Mouse (Mus musculus): ENCODE measurements around the gene Thoc5.
A peak's percentile ranks its signal among the peaks of the same experiment; 100 is the strongest.

Thoc5 gene

GRCm38 (mm10) chr11:4894848-4895816 lies at the start of gene Thoc5:
TSS of gene Thoc5 (plus strand) at chr11:4895320.
- peak; percentile 72 to 83 for DNase-seq (ENCODE audit: low spot score in 2 of 2)

GRCm38 (mm10) chr11:4848483-4849248 lies 46.5 kb upstream of the Thoc5 start:
- DNase-seq (ENCODE audit: low spot score in 2 of 2), result peak; percentile 11 to 19

- DNase-seq (ENCODE audit: low spot score in 2 of 2), result peak; percentile 98 to 99
Measured at GRCm38 (mm10) chr11:4849258-4849943, 45.7 kb upstream of the Thoc5 start, which contains the start of gene Nf2. TSS of gene Nf2 (minus strand) at chr11:4849536.

- no peak for DNase-seq (ENCODE audit: low spot score in 2 of 2)
Measured at GRCm38 (mm10) chr11:4850404-4850803, 44.7 kb upstream of the Thoc5 start.

GRCm38 (mm10) chr11:4853021-4853420 lies 42.1 kb upstream of the Thoc5 start:
- DNase-seq (ENCODE audit: low spot score in 2 of 2), result no peak

- no peak for DNase-seq (ENCODE audit: low spot score in 2 of 2)
Measured at GRCm38 (mm10) chr11:4854181-4854580, 40.9 kb upstream of the Thoc5 start.

GRCm38 (mm10) chr11:4858416-4858815 lies 36.7 kb upstream of the Thoc5 start:
- no peak for DNase-seq (ENCODE audit: low spot score in 2 of 2)

GRCm38 (mm10) chr11:4860986-4861385 lies 34.1 kb upstream of the Thoc5 start:
- no peak for DNase-seq (ENCODE audit: low spot score in 2 of 2)

GRCm38 (mm10) chr11:4861816-4862604 lies 33.1 kb upstream of the Thoc5 start:
- no peak for DNase-seq (ENCODE audit: low spot score in 2 of 2)

- no peak for DNase-seq (ENCODE audit: low spot score in 2 of 2)
Measured at GRCm38 (mm10) chr11:4862730-4863129, 32.4 kb upstream of the Thoc5 start.

- peak in 1 of 2 experiments; percentile 26 for DNase-seq (ENCODE audit: low spot score in 2 of 2)
Measured at GRCm38 (mm10) chr11:4865645-4866251, 29.4 kb upstream of the Thoc5 start.

GRCm38 (mm10) chr11:4873755-4874475 lies 21.2 kb upstream of the Thoc5 start, which contains the start of gene Nipsnap1:
TSS of gene Nipsnap1 (plus strand) at chr11:4873951.
- peak; percentile 67 to 78 for DNase-seq (ENCODE audit: low spot score in 2 of 2)

- no peak for DNase-seq (ENCODE audit: low spot score in 2 of 2)
Measured at GRCm38 (mm10) chr11:4874551-4874950, 20.6 kb upstream of the Thoc5 start.

GRCm38 (mm10) chr11:4881087-4881486 lies 14.0 kb upstream of the Thoc5 start:
- DNase-seq (ENCODE audit: low spot score in 2 of 2), result no peak

GRCm38 (mm10) chr11:4882892-4883627 lies 12.1 kb upstream of the Thoc5 start:
- DNase-seq (ENCODE audit: low spot score in 2 of 2), result no peak

- no peak for DNase-seq (ENCODE audit: low spot score in 2 of 2)
Measured at GRCm38 (mm10) chr11:4885385-4885903, 9.7 kb upstream of the Thoc5 start.

GRCm38 (mm10) chr11:4886987-4887386 lies 8.1 kb upstream of the Thoc5 start:
- DNase-seq (ENCODE audit: low spot score in 2 of 2), result no peak

GRCm38 (mm10) chr11:4900437-4900836 lies 5.3 kb downstream of the Thoc5 start:
- no peak for DNase-seq (ENCODE audit: low spot score in 2 of 2)

GRCm38 (mm10) chr11:4901956-4902355 lies 6.8 kb downstream of the Thoc5 start:
- no peak for DNase-seq (ENCODE audit: low spot score in 2 of 2)
